Mouse (Mus musculus) C2C12 (cell line): ENCODE data around the gene Unc93b1. TPM values are rescaled to one million over a fixed set of nuclear protein-coding genes. Genes with fewer than 3 reads are reported as not detected.

Experiments used
- H3K27me3 ChIP-seq: one replicate; pipeline ENCODE4 v1.6.1; 2011; ENCODE audit not compliant: control insufficient read depth, insufficient read depth, insufficient read length
- H3K36me3 ChIP-seq: one replicate; pipeline ENCODE4 v1.6.1; 2011; ENCODE audit not compliant: control insufficient read depth, insufficient read depth
- H3K4me3 ChIP-seq: one replicate; pipeline ENCODE4 v1.5.1; 2011; ENCODE audit warnings: mild to moderate bottlenecking, control low read depth; ENCODE audit not compliant: poor library complexity, insufficient read depth, severe bottlenecking
- H3K79me2 ChIP-seq: one replicate; pipeline ENCODE4 v1.6.1; 2011; ENCODE audit not compliant: control insufficient read depth, insufficient read depth
- H3K79me3 ChIP-seq: one replicate; pipeline ENCODE4 v1.6.1; 2011; ENCODE audit warnings: low read depth, control low read depth
- H3ac ChIP-seq: one replicate; pipeline ENCODE3; 2011; ENCODE audit warnings: low read depth; ENCODE audit not compliant: control insufficient read depth, insufficient read length
- CEBPB ChIP-seq: IDR thresholded peaks from one replicate; pipeline ENCODE4 v1.6.1; 2011; ENCODE audit warnings: low read depth, mild to moderate bottlenecking, control low read depth, moderate library complexity
- CTCF ChIP-seq: IDR thresholded peaks from one replicate; pipeline ENCODE4 v1.5.1; 2011; ENCODE audit not compliant: control insufficient read depth, insufficient read depth, insufficient read length
- FOSL1 ChIP-seq: IDR thresholded peaks from one replicate; pipeline ENCODE4 v1.8.0; 2011; ENCODE audit warnings: mild to moderate bottlenecking, low read length; ENCODE audit not compliant: poor library complexity, insufficient read depth, severe bottlenecking
- MAX ChIP-seq: IDR thresholded peaks from one replicate; pipeline ENCODE4 v1.6.1; 2011; ENCODE audit warnings: mild to moderate bottlenecking, control low read depth
- MYOD1 ChIP-seq: IDR thresholded peaks from one replicate; pipeline ENCODE4 v1.6.1; 2011; ENCODE audit warnings: low read depth; ENCODE audit not compliant: control insufficient read depth, insufficient read length
- MYOG ChIP-seq: IDR thresholded peaks from one replicate; pipeline ENCODE4 v1.6.1; 2011; ENCODE audit not compliant: control insufficient read depth, insufficient read length; ENCODE audit errors: extremely low read depth
- USF1 ChIP-seq: IDR thresholded peaks from one replicate; pipeline ENCODE4 v1.6.1; 2011; ENCODE audit warnings: low read depth, mild to moderate bottlenecking, control low read depth, moderate library complexity
- polyA plus RNA-seq: library from polyadenylated mRNA; unstranded; fragments of >200 nt; fragmentation: generic; extraction: Trizol; gene quantifications from one replicate; pipeline ENCODE4 v1.2.1, GENCODE M21; 2012; ENCODE audit warnings: missing spikeins

The Unc93b1 gene
- polyA plus RNA-seq, 1 experiment: 0.29 TPM

- no peaks in the 10 kb centered on the region for H3K27me3 ChIP-seq
- no peak overlapping the region for H3ac ChIP-seq
- H3K36me3 ChIP-seq: peaks cover 34% of the 10 kb centered on the region
- H3K79me3 ChIP-seq: peaks cover 22% of the 10 kb centered on the region
- H3K79me2 ChIP-seq: peaks cover 54% of the 10 kb centered on the region
- TF ChIP-seq CEBPB (no peak), USF1 (no peak), MYOG (no peak), MAX (no peak), FOSL1 (no peak), CTCF (no peak), MYOD1 (no peak)
- H3K4me3 ChIP-seq: no peak overlapping the region
Observed at GRCm38 (mm10) chr19:3907876-3908660, 26.9 kb upstream of the Unc93b1 start.

DNA sequence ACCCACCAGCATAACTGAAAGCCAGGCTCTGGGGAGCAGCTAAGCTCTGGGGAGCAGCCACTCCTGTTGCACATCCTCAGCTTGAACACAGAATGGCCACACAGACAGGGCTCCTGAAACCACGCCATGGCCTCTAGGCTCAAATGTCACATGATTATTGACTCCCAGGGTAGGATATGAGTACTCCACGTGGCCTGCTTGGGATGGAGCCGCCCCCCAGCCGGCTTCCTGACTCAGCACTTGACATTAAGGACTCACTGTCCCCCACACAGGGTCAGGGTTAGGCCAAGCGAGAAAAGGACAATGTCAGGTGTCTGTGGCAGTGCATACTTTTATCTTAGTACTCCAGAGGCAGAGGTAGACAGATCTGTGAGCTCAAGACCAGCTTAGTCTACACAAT, 24.8 kb upstream of the Unc93b1 start:
- Histone ChIP-seq H3K27me3 (no peaks in the 10 kb centered on the region), H3K79me3 (peaks cover 20% of the 10 kb centered on the region), H3K79me2 (peaks cover 44% of the 10 kb centered on the region), H3K4me3 (no peak overlapping the region), H3K36me3 (peaks cover 29% of the 10 kb centered on the region), H3ac (no peak overlapping the region)
- no peak for TF ChIP-seq MAX
- no peak for TF ChIP-seq CEBPB
- TF ChIP-seq USF1: no peak
- TF ChIP-seq FOSL1: no peak
- no peak for TF ChIP-seq MYOD1
- TF ChIP-seq MYOG: no peak
- no peak for TF ChIP-seq CTCF

DNA sequence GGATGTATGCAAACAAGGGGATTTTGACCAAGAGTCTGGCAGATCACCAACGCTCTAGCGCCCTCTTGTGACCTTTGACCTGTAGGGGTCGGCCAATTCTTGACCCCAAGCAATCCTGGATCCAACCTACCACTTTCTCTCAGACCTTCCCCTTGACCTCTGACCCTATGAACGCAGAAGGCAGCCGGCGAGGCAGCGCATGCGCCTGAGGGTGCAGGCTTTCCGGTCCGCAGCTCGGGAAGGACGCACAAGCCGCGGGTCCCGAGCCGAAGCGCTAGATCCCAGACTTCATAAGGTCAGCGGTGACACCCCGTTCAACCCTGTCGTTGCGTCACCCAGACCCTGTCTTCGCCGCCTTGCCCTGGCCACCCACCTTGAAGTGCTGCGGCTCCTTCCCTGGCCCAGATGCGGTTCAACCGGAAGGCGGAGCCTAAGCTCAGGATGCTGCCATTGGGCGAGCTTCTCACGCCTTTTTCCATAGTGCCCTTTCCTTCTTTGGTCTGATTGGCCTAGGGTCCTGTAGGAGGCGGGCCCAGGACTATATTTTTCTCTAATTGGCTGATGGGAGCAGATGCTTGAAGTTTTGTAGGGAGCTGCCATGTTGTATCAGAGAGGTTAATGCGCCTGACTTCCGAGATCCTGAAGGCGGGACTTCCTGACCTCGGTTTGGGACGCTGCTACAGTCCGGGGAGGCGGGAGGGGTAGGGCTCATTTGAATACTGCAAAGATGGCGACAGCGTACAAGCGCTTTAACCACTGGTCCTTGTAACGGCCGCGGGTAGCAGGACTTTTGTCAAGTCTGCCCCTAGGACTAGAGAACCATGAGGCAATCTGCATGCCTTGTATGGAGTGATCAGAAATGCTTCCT, 22.4 kb upstream of the Unc93b1 start, which contains the start of gene Ndufs8:
TSS of gene Ndufs8 (minus strand) at position 438 of the 868 bp plus-strand sequence.
- H3K36me3 ChIP-seq: peaks cover 28% of the 10 kb centered on the region
- H3K79me2 ChIP-seq: peaks cover 26% of the 10 kb centered on the region
- H3ac ChIP-seq: peak within 1 kb of the TSS; percentile 92
- no peaks in the 10 kb centered on the region for H3K27me3 ChIP-seq
- peaks cover 5% of the 10 kb centered on the region for H3K79me3 ChIP-seq
- peak within 1 kb of the TSS; percentile 61 for H3K4me3 ChIP-seq
- no peak for TF ChIP-seq FOSL1
- no peak for TF ChIP-seq MYOG
- TF ChIP-seq USF1: no peak
- TF ChIP-seq CEBPB: no peak
- TF ChIP-seq CTCF: no peak
- TF ChIP-seq MYOD1: no peak
- no peak for TF ChIP-seq MAX

- Histone ChIP-seq H3K79me3 (peaks cover 5% of the 10 kb centered on the region), H3K36me3 (peaks cover 17% of the 10 kb centered on the region), H3K79me2 (peaks cover 26% of the 10 kb centered on the region), H3K4me3 (peak overlapping the region; percentile 61), H3ac (peak overlapping the region; percentile 92), H3K27me3 (no peaks in the 10 kb centered on the region)
- TF ChIP-seq USF1: no peak
- no peak for TF ChIP-seq MYOG
- TF ChIP-seq MAX: no peak
Observed at GRCm38 (mm10) chr19:3913692-3914091, 21.3 kb upstream of the Unc93b1 start.

- H3K36me3 ChIP-seq: peaks cover 8% of the 10 kb centered on the region
- no peak overlapping the region for H3K4me3 ChIP-seq
Observed at GRCm38 (mm10) chr19:3914535-3914934, 20.5 kb upstream of the Unc93b1 start.

More at GRCm38 (mm10) chr19:3914535-3914934, 20.5 kb upstream of the Unc93b1 start:
- Histone ChIP-seq H3K79me3 (peaks cover 5% of the 10 kb centered on the region), H3K79me2 (peaks cover 26% of the 10 kb centered on the region), H3ac (no peak overlapping the region), H3K27me3 (no peaks in the 10 kb centered on the region)
- TF ChIP-seq FOSL1 (no peak), MYOD1 (no peak), USF1 (no peak)
